Mouse (Mus musculus) cerebellum, postnatal 4 days (tissue): ENCODE measurements around the gene Dnajb14.
A peak's percentile ranks its signal among the peaks of the same experiment; 100 is the strongest.
"Not testable (repeated sequence)": the region's sequence is repeated elsewhere in the genome, so short reads cannot be mapped to it uniquely, and the experiment has no call there.

ENCODE experiments used
- DNase-seq, 2 experiments: peaks; one replicate each; pipeline ENCODE4 v3.0.0; 2022; ENCODE audit warnings: low spot score in 2 of 2, mixed read lengths in 1 of 2

Gene Dnajb14

DNA sequence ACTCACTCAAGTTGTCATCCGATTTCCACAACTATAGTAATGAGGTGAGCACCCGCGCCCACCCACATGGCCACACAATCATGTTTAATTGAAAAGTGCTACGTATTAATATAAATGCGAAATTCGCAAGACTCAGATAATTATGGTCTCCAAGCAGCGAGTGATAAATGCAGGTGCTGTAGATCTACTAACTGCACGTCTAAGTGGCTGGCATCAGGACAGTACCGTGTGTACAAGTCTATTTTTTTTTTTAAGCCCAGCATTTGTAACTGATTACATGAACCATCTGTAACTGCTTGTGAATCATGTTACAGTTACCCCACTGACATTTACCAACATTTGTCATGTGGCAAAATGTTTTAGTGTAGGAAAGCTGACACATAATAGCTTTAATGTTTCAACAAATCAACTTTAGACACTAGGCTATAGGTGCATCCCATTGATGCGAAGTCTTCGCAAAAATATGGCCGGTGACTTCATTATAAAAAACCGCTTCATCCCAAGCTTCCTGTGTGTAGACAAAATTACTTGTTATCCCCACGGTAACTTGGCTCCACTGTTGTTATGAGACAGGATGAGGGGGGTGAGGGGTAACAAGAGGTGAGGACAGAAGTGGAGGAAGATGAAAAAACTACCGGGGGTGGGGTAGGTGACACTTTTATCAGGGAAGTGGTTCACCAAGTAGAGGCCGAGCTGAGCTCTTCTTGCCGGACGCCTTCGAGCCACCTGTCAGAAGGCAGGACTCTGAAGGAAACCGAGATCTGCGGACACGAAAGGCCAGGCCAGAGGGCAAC, 3.9 kb upstream of the Dnajb14 start:
- DNase-seq, result no peak

DNA sequence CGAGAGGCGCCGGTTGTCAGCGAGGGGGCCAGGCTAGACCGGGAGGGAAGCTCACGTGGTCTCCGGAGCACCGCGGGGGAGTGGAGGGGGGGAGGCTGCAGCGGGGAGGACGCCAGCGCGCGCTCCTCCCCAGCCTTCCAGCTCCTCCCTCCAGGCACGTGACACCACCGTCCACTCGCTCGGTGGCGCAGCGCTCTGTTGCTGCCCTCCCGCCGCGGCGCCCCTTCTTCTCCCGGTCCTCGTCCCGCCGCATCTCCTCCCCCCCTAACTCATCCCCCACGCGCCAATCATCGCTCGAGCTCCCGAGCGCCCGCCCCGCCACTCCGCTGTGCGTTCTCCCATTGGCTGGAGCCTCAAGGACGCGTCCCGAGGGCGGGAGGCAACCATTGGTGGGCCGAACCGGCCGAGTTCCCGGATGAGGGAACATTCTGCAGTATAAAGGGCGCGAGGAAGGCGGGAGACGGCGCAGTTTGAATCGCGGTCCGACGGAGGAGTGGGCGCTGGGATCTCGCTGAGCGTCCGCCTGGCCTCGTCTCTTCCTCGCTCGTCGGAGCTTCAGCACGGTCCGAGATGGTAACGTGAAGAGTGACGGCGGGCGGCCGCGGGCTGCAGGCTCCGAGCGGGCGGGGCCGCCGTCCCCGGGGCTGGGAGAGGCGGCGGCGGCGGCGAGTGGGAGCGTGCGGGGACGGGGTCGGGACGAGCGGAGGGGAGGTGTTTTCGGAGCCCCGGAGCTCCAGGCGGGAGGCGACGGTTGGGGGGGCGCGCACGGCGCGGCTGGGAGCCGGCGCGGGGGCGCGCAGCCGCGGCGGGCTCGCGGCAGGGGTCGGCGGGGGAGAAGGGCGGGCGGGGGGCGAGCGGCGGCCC, 3.1 kb upstream of the Dnajb14 start, which contains the start of gene H2afz:
Gene H2afz, plus strand, starts transcription at position 364 of the 864 bp plus-strand sequence.
- peak; percentile 98 for DNase-seq

- DNase-seq, result peak; percentile 81 to 90
These were observed 2.2 kb upstream of the Dnajb14 start for GRCm38 (mm10) chr3:137864988-137865982.

GRCm38 (mm10) chr3:137867133-137867436, 390 bp upstream of the Dnajb14 start:
- DNase-seq, result no peak

GRCm38 (mm10) chr3:137868094-137868913, 829 bp downstream of the Dnajb14 start:
- peak in 1 of 2 experiments; percentile 50 for DNase-seq

DNA sequence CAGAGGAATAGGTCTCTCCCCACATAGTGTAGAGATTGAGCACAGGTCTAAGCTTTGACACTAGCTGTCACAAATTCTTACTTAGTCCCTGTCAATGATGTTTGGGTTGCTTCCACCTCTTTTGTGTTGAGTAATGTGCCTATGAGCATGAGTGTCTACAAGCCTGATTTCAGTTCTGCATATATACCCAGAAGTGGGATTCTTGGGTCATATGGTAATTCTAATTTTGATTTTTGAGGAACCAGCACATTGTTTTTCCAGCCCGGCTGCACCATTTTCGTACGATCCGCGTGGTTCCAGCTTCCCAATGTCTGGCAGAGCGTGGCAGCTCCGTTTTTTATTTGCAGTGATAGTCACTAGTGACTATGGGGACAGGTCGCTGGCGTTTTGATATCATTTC, 1.9 kb downstream of the Dnajb14 start:
- no peak for DNase-seq

GRCm38 (mm10) chr3:137879313-137879712, 11.8 kb downstream of the Dnajb14 start:
- DNase-seq, result no peak

DNA sequence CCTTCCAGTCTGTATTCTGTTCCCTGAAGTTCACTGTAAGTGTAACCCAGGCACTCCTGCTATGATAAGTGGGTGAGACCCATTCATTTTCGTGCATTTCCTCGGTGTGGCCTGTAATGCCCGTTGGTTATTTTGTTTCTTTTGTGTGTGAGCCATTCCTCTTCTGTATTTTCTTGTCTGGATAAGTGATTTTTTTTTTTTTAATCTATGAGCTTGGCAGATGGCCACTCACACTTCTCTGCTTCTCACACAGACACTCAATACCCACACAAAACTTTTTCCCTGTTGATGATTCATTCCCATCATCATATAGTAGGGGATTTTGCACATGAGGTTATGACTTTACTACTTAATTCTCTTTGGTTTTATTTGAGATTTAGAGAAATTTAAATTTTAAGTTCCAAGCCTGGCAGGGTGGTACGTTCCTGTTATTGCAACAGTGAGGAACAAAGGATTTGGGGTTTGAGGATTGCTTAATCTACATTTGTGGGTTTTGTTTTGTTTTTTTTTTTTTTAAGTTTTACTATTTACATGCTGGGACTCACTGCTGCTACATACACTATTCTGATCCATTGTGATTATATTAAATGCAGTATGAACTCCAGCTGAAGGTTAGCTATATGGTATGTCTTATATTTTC, 12.8 kb downstream of the Dnajb14 start:
- DNase-seq, result no peak

DNA sequence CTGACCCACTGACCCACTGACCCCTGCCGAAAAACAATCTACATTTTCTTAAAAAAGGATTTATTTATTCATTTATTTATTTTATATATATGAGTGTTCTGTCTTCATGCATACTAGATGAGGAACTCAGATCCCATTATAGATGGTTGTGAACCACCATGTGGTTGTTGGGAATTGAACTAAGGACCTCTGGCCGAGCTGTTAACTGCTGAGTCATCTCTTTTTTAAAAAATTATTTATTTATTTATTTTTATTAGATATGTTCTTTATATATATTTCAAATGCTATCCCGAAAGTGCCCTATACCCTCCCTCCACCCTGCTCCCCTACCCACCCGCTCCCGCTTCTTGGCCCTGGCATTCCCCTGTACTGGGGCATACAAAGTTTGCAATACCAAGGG, 13.6 kb downstream of the Dnajb14 start:
- DNase-seq, result no peak

DNA sequence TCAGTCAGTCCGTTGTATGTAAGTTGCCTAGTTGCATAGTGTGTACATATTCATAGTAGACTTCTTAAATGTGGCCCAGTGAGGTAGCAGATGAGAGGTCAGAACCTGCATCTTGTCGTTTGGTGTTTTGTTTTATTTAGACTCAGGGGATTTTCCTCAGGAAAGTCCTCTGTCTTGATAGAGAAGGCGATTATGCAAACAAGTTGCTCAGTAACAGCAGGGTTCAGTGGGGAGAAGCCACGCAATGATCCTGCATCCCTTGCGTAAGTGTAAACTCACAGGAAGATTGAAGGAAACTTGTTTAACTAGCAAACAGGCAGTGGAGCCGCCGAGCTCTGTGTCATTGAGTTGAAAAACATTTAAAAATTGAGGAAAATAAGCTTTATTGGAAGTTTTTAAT, 20.5 kb downstream of the Dnajb14 start:
- DNase-seq, result no peak

DNA sequence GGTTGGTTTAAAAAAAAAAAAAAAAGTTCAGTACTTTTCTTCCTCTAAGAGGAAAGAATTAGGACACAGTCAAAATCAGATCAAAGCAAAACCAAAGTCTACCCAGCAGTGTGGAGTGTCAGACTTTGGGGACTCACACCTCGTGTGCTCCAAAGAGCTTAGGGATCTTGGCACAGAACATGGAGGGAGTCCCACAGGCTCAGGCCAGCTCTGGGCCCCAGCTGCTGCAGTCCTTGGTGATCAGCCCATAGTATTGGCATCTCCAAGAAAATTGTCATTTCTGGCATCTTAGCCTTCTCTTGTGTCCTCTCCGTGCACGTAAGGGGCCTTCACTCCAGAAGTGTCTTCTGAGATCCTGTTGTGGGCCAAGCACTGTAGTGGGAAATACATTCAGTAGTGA, 23.6 kb downstream of the Dnajb14 start:
- no peak for DNase-seq

- DNase-seq, result no peak
These were observed 24.6 kb downstream of the Dnajb14 start for GRCm38 (mm10) chr3:137892118-137892517.

DNA sequence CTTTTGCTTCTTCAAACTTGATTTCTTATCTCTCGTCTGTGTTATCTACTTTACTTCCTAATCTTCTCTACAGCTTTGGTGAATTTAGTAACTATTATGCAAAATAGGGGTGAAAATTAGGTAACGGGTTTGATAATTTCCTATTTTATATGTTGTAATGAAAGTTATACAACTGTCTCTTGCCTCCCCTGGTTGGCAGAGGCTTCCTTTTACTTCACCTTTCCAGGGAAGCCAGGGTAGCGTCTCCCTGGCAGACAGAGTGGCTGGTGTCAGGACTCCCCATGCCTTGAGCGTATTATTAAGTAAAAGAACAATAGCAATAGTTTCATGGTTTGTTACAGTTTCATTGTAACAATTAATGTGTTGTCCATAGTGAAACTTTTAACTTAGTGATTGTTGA, 26.3 kb downstream of the Dnajb14 start:
- no peak for DNase-seq

GRCm38 (mm10) chr3:137895196-137895595, 27.7 kb downstream of the Dnajb14 start:
- DNase-seq, result no peak

DNA sequence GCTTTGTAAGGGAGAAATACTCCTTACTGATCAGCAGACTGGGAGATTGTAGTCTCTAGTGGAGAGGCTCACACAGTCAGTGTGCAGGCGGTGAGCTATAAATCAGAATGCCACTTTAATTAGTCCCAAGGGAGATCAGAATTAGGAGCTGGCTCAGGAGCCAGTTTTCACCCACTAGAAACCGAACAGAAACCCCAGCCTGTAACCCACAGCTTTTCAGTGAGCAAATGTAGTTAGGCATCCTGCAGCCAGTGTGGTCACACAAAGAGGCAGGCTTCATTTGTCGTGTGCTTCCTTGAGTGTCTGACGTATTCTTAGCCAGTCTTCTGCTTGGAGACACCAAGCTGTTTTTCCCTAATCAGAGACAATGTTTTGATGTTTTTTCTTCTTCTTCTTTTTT, 28.9 kb downstream of the Dnajb14 start:
- DNase-seq, result no peak

DNA sequence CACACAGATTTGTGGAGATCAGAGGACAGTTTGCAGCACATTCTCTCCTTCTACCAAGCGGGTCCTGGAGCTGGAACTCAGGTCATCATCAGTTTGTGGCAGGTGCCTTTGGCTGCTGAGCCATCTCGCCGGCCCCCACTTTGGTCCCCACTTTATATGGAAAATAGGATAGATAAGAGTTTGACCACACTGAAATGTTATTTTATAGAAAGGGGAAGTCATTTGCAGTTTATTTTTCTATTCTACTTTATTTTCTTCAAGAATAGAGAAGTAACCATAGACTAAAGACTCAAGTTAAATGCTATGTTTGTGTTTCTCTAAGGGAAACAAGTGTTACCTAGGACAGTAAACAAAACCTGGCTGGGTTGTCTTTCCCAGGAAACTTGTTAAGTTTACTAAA, 29.4 kb downstream of the Dnajb14 start:
- DNase-seq, result no peak

DNA sequence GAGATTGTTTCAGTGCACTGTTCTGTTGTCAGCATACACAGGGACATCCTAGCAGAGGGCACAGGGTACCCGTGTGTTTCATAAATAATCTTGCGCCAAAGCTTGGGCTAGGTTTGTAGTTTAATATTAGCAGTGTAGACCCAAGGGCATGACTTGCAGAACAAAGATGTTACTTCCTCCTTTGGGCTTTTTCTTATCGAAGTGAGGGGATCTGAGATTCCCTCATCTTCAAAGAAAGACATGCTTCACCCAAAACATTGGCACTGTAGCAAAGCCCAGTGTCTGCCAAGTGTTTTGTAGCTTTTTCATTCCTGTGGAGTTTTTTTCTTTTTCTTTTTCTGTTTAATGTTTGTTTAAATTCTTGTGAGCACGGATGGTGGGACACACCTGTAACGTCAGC, 30.2 kb downstream of the Dnajb14 start:
- no peak for DNase-seq

GRCm38 (mm10) chr3:137900149-137900548, 32.7 kb downstream of the Dnajb14 start:
- DNase-seq, result no peak

DNA sequence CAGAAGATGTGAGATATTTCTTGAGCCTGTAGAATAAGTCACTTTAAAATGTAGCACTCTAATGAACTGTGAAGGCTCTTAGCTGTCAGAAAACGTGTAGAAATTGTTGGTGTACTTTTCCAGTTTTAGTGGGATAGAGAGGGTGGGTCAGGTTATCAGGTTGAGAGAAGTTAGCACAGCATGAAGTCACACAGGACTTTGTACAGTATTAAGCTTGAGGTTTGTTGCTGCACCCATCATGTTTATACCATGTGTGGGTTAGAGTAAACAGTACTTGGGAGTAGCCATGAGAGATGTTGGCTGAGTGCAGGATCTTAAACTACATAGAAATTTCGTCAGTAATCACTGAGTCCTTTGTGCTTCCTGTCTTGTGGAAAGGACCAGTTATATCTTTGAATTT, 45.6 kb downstream of the Dnajb14 start:
- no peak for DNase-seq

GRCm38 (mm10) chr3:137914567-137914966, 47.1 kb downstream of the Dnajb14 start:
- not testable (repeated sequence) for DNase-seq
